Mouse (Mus musculus) lung, postnatal 0 days (tissue): ENCODE results near the gene Mef2c.

Experiments
- CTCF ChIP-seq: IDR thresholded peaks from 2 replicates; pipeline ENCODE4 v1.5.1; 2016; ENCODE audit warnings: antibody characterized with exemption, mild to moderate bottlenecking
- EP300 ChIP-seq: IDR thresholded peaks from 2 replicates; pipeline ENCODE4 v1.6.1; 2016; ENCODE audit warnings: antibody characterized with exemption, mild to moderate bottlenecking, control low read depth

- TF ChIP-seq CTCF = no peak
- no peak for TF ChIP-seq EP300
Observed at GRCm38 (mm10) chr13:83461556-83461955, 42.3 kb upstream of the Mef2c start.
